Mouse (Mus musculus) lung, postnatal 36 days (tissue): ENCODE measurements around the gene Gm12184.
"Not testable (repeated sequence)": the region's sequence is repeated elsewhere in the genome, so short reads cannot be mapped to it uniquely, and the experiment has no call there.

Experiments used
- DNase-seq: peaks from one replicate; pipeline ENCODE4 v3.0.0; 2022; ENCODE audit warnings: mixed read lengths

The Gm12184 gene

GRCm38 (mm10) chr11:48821299-48821698 is 5.2 kb downstream of the Gm12184 start:
- DNase-seq: not testable (repeated sequence)

- no peak for DNase-seq
Measured at GRCm38 (mm10) chr11:48820308-48820674, 6.2 kb downstream of the Gm12184 start.

DNA sequence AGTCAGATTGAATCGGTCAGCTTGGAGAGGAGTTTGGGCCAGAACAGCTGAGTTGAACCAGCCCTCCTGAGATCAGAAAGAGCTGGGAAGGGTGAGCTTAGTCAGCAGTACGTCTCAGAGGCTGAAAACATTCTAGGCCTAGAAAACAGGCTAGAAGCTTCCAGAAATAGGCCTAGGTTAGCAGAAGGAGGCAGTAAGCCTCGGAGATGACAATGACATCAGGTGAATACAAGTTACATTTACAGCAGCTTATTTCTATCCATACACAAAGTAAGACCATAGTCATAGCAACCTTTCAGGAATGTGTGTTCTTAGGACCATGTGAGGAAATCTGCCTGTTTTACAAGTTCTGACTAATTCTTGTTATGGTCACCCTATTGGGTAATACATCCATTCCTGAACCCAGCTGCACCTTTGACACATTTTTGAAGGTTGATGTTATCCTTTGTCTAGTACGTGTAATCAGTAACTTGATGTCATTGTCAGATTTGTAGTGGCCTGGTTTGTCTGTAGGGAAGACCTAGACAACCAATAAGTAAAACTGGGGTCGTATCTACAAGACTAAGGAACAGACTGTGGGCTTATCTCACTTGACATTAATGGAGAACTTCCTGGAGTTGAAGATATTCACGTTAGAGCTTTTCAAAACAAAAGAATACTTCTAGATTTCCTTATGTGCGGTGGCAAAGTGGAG is 6.7 kb downstream of the Gm12184 start:
- no peak for DNase-seq

DNA sequence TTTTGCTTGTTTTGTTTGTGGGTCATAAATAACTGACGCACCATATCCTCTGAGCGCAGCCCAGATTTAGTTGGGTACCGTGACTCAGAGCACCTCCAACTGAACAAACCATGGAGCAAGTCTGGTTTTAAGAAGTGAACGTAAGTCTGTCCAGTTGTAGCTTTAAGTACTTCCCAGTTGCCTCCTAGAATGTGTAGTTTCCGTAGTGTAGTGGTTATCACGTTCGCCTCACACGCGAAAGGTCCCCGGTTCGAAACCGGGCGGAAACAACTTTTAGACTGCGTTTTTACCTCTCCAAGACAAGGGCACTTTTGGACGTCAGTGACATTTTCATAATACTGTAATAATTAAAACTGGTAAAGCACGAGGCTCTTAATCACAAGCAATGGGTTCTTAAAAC is 8.1 kb downstream of the Gm12184 start:
- peak; percentile 96 for DNase-seq

DNA sequence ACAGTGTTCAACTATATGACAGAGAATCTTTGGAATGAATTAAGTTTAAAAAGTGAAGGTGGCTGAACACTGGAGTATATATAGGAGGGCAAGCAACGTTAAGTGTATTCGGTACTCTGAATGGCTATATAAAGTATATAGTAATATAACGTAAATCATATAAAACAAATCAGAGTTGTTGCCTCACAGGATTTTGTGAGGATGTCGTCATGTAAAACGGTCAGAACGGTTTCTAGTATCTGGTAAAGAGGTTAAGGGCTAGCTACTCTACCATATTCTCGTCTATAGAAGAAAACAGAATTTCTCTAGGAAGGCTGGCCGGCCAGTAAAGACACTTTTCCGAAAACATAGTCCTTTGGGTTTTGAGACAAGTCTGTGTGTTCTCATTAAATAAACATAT is 8.7 kb downstream of the Gm12184 start:
- DNase-seq: peak; percentile 23

- peak; percentile 99 for DNase-seq
Measured at GRCm38 (mm10) chr11:48816800-48817665, 9.4 kb downstream of the Gm12184 start, which contains the start of gene Trim41. Gene Trim41 (minus strand): TSS chr11:48817353.

DNA sequence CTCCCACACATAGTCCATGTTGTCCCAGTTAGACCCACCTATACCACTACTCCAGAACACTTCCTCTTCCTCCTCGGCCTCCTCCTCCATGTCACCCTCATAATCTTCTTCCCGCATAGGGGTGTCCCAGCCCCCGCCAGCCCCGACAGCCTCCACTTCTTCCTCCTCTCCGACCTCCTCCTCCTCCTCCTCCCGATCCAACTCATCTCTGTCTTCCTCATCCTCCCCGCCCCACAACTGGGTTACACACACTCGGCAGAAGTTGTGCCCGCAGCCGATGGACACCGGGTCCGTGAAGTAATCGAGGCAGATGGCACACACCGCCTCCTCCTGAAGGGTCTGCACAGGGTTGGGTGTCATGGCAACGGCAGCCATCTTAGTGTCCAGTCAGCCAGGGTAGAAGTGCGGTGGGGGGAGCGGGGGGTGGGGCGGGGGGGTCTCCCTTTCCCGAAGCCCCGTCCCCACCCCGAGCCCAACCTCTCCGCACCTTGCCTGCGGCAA is 10.1 kb downstream of the Gm12184 start:
- DNase-seq: peak; percentile 56

GRCm38 (mm10) chr11:48815851-48816250 is 10.6 kb downstream of the Gm12184 start:
- no peak for DNase-seq

- no peak for DNase-seq
Measured at GRCm38 (mm10) chr11:48813782-48814181, 12.7 kb downstream of the Gm12184 start.

DNA sequence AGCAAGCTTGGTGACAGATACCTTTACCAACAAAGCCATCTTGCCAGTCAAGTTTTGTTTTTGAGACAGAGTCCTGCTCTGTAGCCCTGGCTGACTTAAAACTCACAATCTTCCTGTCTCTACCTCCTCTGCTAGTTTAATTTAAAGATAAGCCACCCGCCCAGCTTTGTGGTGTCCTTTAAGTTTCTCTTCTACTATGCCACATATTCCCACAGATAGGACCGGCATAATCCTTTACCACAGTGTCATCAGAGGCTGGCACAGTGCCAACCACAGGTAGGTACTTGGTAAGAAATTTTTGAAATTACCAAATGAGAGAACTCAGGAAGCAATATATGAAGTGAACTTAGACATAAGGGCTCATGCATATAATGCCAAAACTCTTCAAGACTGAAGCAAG is 16.3 kb downstream of the Gm12184 start:
- DNase-seq: no peak

GRCm38 (mm10) chr11:48809434-48809830 is 17.0 kb downstream of the Gm12184 start:
- DNase-seq: no peak

- no peak for DNase-seq
Measured at GRCm38 (mm10) chr11:48808737-48809433, 17.6 kb downstream of the Gm12184 start.

GRCm38 (mm10) chr11:48808304-48808646 is 18.2 kb downstream of the Gm12184 start:
- DNase-seq: no peak

DNA sequence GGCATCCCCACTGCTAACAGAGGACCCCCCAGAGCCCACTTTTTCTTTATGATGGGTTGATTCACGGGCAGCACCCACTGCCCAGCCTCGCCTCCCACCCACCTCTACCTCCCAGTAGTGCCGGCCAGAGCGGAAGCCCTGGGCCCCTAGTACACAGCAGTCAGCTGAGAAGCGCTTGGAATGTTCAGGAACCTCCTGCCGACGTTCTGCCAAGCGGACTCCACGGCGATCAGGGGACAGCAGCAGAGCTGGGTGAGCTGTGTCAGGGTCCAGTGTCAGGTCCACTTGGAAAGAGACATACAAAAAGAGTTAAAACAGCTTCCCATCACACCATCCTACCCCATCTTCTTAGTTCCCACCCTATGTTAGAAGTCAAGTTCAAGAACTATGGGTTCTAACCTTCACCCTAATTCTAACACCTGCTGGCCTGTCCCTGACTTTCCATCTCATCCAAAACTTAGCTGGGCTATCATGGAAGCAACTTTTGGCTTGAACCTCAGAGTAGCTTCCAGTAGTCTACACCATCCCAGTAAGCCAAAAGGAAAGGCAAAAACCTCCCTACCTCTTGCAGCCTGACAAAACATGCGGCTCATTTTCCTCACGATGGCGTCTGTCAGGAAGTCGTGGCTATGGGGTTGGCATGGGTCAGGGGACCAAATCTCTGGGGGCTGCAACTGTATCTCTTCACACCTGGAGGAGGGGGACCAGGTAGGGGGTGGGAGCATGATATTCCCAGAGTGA is 18.7 kb downstream of the Gm12184 start:
- DNase-seq: no peak

DNA sequence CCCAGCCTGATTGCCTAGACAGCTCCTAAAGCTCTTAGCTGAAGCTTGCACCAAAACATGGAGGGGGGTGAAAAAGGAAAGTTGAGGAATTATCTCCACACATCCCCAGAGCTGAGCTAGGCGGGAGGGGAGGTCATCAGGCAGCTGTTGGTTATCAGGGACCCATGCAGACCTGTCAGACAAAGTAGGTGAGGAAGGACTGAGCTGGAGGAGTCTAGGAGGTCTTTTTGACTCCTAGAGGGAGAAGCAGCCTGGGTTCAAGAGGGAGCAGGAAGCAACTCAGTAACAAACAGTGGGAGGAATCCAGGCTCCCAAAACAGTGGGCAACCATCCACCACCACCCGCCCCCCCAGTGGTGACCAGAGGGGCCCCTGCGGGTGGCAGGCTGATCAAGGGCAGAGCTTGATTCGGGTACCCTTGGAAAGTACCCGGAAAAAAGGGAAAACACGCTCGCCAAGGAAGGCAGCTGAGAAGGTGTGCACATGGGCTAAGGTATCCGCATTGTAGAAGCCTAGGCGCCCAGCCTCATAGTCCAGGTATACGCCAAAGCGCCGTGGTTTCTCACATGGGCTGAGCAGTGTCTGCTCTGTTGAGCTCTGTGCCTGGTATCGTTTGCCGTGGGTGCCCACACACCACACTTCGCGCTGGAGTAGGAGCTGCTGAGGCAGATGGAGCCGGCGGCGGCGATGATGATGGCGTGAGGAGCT is 19.4 kb downstream of the Gm12184 start:
- DNase-seq: no peak

DNA sequence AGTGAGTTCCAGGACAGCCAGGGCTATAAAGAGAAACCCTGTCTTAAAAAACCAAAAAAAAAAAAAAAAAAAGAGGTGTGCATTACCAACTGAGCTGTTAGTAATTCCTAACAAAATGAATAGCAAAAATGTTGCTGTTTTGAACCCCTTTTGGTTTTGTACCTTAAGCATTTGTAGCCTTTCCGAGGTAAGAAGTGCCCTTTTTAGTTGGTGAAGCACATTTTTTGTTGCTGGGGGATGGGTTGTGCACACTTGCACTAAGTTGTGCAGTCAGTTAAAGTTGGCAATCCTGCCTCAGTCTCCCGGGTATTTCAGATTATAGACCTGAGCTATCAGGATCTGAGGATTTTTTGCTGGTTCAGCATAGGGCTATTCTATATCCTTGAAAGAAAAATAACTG is 21.5 kb downstream of the Gm12184 start:
- no peak for DNase-seq

GRCm38 (mm10) chr11:48803988-48804387 is 22.5 kb downstream of the Gm12184 start:
- no peak for DNase-seq

- DNase-seq: no peak
Measured at GRCm38 (mm10) chr11:48801831-48802772, 24.4 kb downstream of the Gm12184 start.

DNA sequence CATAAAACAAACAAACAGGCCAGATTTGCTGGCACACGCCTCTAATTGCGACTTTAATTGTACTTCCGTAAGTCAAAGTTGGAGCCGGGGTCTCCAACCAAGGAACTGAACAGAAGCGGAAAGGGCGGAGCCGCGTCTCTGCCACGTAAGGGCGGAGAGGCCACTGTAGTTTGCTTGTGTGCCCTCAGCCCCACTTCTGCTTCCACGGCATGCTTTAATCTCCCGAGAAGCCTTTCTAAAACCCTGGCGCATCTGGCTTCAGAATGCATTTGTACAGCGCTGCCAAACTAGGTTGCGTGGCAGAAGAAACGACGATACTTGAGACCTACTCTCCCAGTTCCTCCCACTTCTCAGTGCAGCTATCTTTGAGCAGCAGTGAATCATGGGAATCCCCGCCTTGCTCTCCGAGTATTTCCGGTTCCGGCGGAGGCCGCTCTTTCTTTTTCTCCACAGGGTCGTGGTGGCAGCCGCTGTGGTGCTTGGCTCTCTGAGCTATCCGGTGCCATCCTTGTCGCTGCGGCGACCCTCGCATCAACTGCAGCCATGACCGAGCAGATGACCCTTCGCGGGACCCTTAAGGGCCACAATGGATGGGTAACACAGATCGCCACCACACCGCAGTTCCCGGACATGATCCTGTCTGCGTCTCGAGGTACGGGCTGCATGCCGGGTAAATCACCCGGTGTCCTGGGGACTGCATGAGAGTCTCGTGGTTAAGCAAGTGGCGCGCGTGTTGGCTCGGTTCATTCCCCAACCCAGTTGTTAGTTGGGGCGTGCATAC is 26.3 kb downstream of the Gm12184 start, which contains the start of gene Rack1:
Gene Rack1, plus strand, starts transcription at position 412 of the 781 bp plus-strand sequence.
- peak; percentile 94 for DNase-seq
